Mouse (Mus musculus): ENCODE results near the gene Bbs1.
"Not testable (repeated sequence)": the region's sequence is repeated elsewhere in the genome, so short reads cannot be mapped to it uniquely, and the experiment has no call there.

The Bbs1 gene

DNA sequence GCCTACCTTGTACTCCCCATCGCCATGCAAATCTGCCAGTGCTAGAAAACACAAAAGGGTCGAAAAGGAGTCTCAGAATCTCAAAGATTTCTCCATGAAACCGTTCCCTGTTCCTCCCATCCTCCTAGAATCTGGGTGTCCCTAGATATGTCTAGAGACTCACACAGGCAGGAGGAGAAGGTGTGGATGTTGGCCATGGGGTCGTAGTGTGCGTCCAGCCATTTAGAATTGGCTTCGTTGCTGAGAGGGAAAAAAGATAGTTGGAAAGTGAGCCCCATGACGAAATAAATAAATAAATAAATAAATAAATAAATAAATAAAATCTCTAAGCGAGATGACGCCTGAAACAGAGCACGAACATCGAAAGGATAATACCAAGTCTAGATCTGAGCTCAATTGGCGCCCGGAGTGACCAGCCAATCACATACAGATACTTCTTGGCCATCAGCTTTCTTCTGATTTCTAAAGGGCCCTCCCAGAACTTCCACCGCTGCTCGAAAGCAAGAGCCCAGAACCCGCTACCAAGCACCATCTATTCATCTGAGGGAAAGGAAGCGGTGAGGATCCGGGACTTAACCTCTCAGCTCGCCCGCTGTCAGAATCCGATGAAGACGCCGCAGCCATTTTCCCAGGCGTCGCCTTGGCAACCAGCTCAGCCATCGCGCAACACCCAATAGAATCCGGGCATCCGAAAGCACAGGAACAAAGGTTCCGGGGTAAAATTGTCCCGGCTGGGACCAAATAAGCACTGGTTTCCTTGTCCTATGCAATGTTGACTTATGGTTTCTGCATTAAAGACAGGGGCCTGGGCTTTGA, at the start of gene Bbs1:
TSS of gene Bbs1 (minus strand) at position 650 of the 816 bp plus-strand sequence.
- peak; percentile 66 for DNase-seq

- not testable (repeated sequence) for DNase-seq
These were observed 42.2 kb upstream of the Bbs1 start for GRCm38 (mm10) chr19:4948641-4949040.

- DNase-seq = no peak
These were observed 39.1 kb upstream of the Bbs1 start for GRCm38 (mm10) chr19:4945540-4945939.

- DNase-seq = no peak
These were observed 36.8 kb upstream of the Bbs1 start for GRCm38 (mm10) chr19:4943253-4943588.

DNA sequence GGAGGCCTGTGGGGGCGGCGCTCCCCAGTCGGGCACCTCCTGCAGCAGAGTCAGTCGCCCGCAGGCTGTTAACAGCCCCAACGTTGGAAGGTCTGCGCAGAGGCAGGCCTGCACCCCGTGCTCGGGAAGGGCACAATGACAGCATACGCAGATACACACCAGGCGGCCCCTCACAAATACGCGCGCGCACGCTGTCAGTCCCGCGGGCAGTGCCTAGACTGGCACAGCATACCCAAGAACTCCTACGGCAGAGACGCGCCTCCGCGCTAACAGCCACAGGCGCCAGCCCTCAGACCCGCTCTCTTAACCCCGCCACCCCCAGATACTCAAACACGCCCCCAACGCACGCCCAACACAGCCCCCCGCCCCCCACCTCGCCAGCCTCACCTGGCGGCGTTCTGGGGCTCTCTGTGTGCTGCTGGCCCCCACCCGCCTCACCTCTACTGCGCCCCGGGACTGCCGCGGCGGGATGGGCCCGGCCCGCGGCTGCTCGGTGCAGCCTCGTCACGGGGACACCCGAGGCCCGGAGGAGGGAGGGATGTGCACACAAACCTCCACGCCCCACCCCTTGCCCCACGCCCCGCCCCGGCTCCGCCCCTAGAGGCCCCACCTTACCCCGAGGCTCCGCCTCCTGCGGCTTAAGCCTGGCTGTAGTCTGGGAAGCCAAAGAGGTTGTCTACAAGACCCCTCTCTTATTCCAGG, 36.3 kb upstream of the Bbs1 start, which contains the start of gene Peli3:
TSS of gene Peli3 (minus strand) at position 577 of the 702 bp plus-strand sequence.
- DNase-seq = peak; percentile 80

DNA sequence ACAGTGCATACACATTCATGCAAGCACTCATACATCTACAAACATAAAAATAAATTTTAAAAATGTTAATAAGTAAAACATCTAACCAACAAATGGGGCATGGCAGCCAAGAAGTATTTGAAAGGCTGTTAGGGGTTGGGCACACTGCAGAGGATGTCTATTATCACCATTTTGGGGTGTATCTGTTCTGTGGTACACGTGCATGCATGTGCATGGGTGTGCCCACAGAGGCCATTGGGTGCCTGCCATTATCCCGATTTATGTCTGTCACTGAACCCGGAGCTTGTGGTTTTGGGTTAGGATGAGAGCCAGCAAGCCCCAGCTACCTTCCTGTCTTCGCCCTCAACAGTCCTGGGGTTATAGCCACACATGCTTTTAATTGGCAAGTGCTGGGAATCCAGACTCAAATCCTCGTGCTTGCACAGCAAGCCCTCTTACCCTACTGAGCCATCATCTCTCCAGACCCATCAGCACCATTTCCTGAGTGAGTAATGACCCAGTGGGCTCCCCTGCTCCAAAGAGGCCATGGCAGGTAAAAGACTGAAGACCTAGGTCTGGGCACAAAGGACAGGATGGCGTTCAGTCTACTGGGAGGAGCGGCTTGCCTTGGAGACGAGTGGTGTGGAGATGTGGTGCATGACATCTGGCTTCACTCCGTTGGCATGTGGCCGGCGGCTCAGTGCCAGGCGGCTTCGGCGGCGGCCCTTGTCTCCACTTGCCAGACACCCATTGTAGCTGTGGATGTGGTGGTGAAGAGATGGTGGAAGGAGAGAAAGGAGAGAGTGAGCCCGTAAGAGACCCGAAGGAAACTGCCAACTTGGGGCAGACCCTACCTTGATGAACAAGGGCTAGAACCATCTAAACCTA, 31.2 kb upstream of the Bbs1 start:
- peak; percentile 38 for DNase-seq

DNA sequence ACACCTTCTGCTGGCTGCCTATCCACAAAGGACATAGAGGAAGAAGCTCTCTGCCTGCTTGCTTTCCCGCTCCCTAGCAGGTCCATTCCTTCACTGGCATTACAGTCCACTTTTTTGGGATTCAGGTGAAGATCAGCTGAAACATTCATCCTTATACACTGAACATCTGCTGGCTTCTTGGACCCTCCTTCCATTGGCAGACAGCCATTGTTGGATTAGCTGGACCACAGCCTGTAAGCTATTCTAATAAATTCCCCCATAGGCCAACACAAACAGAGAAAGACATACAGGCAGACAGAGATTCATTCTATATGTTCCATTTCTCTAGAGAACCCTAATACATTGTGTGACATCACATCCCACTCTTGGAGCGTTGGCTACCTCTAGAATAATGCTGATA, 30.5 kb upstream of the Bbs1 start:
- DNase-seq = no peak

DNA sequence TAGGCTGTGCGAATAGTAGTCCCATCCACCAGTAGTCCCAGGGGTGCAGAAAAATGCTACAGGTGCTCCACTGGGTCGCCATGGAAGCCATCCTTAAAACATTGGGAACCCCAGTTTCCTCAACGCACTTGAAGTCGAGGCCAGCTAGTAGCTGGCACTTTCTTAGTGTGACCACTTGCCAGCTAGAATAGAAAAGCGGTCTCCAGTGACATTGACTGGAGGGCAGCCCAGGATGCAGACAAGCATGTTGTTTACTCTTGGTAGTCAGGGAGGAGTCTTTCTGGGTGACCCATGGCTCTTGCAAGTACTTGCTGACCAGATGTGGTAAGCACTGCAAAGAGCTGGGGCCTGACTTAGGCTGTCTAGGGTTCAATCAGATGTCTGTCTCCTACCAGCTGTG, 22.4 kb upstream of the Bbs1 start:
- no peak for DNase-seq

- peak; percentile 95 for DNase-seq
These were observed 21.6 kb upstream of the Bbs1 start, which contains the start of gene Dpp3 for GRCm38 (mm10) chr19:4927904-4928531. Gene Dpp3 (minus strand): TSS chr19:4928287.

- DNase-seq = no peak
These were observed 18.9 kb upstream of the Bbs1 start for GRCm38 (mm10) chr19:4925121-4925860.

- DNase-seq = no peak
These were observed 13.2 kb upstream of the Bbs1 start for GRCm38 (mm10) chr19:4919652-4920051.

DNA sequence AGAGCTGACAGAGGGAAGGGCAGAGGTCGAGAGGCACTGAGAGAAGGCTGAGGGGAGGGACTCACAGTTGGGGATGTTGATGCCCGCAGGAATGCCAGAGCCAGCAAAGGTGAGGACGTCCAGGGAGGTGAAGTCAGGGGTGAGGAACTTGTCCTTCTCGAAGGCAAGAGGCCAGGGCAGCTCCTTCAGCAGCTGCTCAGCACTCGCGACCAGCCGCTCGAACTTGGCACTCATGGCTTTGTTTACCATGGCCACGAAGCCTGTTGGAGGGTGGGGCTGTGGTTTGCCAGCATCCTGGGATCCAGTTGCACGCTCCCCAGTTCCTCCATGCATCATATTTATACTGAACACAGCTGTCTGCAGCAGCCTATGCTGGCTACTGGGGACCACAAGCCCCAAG, 10.4 kb upstream of the Bbs1 start:
- no peak for DNase-seq

DNA sequence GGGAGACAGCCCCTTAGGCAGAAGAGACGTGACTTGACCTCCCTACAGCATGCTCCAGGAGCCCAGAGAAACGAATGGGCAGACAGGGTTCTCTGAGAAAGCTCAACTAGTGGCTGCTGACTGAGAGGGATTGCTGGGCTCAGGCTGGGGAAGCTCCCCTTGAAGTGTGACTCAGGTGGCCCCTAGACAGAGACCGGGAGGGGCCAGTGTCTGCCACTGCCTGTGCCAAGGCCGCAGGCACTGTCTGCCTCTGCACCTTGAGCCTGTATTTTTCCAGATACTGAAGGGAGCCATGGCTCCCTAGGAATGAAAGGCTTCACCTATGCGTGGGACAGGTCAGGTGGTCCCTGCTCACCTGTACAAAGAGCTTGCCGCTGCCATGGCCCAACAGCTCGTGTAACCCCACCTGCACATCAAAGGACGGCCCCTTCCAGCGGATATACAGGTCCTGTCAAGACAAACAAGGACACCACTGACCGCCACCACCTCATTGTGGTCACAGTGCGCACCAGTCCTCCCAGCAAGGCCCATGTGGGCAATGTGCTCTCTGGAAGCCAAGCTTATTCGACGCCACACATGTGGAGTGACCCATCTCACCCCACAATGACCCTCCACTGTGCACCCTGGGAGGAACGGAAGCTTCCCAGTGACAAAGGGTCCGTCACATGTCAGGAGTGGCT, 9.6 kb upstream of the Bbs1 start:
- no peak for DNase-seq

DNA sequence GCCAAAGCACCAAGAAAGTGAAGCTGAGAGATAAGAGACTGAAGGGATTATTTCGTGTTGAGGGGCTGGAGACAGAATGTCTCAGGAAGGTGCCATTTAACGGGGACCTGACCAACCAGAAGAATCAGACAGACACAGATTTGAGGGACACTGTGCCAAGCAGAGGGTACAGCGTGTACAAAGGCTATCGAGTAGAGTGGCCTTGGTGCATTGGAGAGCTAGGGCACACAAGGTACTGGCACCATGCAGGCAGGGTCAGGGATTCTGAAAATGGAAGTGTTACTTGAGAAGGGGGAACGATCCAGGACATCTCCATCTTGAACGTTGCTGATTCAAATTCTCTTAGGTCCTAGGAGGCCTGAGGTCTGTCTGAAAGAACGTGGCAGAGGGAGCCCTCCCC, 2.9 kb upstream of the Bbs1 start:
- no peak for DNase-seq

- no peak for DNase-seq
These were observed 1.7 kb upstream of the Bbs1 start for GRCm38 (mm10) chr19:4908107-4908506.

DNA sequence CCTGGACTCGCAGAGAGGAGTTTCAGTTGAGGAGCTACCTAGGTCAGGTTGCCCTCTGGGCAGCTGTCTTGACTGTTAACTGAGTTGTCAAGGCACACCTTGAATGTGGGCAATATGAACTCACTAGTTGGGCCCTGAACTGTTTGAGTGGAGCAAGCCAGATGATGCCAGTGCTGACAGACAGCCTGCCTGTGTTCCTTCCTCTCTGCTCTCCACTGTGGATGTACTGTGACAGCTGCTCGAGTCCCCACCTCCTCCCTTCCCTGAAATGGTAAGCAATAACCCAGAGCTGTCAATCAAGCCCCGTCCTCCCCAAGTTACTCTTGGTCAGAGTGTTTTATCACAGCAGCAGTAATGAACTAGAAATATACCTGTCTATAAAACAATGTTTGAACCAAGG, 6.5 kb downstream of the Bbs1 start:
- DNase-seq = no peak

GRCm38 (mm10) chr19:4898972-4899371, 7.5 kb downstream of the Bbs1 start:
- no peak for DNase-seq

DNA sequence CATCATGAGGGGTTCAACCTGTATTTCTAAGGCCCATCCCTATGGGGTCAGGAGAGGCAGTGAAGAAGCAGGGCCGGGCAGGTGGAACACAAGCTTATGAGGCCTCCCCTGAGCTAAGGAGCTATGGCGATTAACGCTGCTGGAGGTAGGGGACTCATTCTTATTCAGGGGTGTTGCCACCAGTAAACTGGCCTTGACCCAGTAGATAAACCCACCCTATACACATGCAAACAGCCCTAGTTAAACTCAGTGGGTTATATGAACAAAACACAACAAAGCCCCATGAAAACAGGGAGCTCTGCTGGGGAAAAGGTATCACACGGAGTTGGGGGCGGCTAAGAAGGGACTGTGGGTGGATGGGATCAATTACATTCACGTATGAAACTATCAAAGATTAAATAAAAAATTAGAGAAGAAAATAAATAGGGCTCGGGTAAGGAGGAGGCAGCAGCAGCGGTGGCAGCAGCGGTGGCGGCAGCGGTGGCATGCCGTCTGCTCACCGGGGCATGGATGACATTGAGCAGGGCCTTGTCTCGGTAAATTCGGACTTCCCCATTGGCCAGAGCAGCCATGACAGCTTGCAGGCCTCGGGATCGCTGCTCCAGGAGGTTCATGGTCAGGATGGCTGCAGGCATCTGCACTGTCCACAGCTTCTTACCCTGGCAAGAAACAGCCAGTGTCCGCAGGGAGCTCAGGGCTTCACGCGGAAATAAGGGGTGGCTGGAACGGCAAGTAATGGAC, 9.5 kb downstream of the Bbs1 start:
- no peak for DNase-seq

GRCm38 (mm10) chr19:4891798-4892197, 14.6 kb downstream of the Bbs1 start:
- DNase-seq = no peak

DNA sequence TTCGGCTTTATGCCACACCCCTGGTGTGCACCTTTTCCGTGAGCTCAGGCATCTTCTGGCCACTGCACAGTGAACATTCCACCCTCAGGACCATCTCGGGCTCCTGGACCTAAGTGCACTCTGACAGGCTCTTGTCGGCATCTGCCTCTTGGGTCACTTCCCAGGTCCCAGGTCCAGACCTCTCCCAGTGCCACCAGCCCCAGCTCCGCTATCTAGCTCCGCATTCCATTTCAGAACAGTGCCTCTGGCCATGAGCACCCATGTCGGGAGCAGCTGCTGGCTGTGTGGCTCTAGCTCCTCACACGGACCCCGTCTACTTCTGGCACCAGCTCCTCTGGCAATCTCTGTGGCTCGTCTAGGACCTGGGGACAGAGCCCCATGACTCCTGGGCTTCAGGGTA, 16.6 kb downstream of the Bbs1 start:
- no peak for DNase-seq

- no peak for DNase-seq
These were observed 22.5 kb downstream of the Bbs1 start for GRCm38 (mm10) chr19:4883961-4884360.
